Mouse (Mus musculus): ENCODE measurements around the gene Rars2. TPM values are rescaled to one million over a fixed set of nuclear protein-coding genes. Genes with fewer than 3 reads are reported as not detected.
"Not testable (repeated sequence)": the region's sequence is repeated elsewhere in the genome, so short reads cannot be mapped to it uniquely, and the experiment has no call there.

The Rars2 gene
- total RNA-seq (2014; rRNA removed) (24.1 and 26.7 TPM in 2 replicates), polyA plus RNA-seq (2015; fragmentation: Nextera tagmentation; extraction: Ambion mirVana) (43.0 and 44.9 TPM in 2 replicates)

DNA sequence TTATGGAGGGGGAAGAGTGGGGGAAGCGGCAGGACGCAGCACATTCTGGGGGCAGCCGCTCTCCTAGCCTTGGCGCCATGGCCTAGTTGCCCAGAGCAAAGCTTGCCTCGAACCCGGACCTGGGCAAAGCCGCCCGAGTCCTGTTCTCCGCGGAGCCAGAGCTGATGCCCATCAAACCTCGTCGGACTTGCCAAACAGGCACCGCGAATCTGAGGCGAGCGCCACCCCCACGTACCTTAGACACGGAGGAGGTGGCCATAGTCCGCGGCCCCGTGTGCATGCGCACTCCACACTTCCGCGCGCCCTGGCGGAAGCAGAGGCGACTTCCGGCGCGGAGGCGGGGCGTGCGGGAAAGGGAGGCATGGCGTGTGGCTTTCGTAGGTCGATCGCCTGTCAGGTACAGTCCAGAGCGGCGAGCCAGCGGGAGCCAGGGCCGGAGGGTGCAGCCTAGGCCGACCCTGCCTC lies at the start of gene Rars2, which contains the start of gene Orc3:
Gene Rars2, plus strand, starts transcription at position 328 of the 465 bp plus-strand sequence.
Gene Orc3, minus strand, starts transcription at position 315 of the 465 bp plus-strand sequence.
- H3K9me3 ChIP-seq (ENCODE audit: low read length) = no peaks in the 10 kb centered on the region
- no peaks in the 10 kb centered on the region for H3K27me3 ChIP-seq (ENCODE audit: insufficient read depth, low read length)
- H3K4me2 ChIP-seq (ENCODE audit: low read depth, low read length, poor library complexity, severe bottlenecking) = peak within 1 kb of the TSS; percentile 82
- ATAC-seq (ENCODE audit: low FRiP score) (peak; percentile 98), DNase-seq (ENCODE audit: low spot score) (peak; percentile 89)
- peak within 1 kb of the TSS; percentile 88 for H3K27ac ChIP-seq (ENCODE audit: low read depth, low read length)
- H3K9ac ChIP-seq (replicated peaks; ENCODE audit: low read length, poor library complexity, severe bottlenecking) = peak within 1 kb of the TSS; percentile 71
- peaks cover 13% of the 10 kb centered on the region for H3K4me1 ChIP-seq (ENCODE audit: insufficient read depth, low read length)
- under 1% methylated on average over 38 of the region's 42 CpGs for WGBS
- H3K4me3 ChIP-seq (ENCODE audit: low read depth, low read length) = peak within 1 kb of the TSS; percentile 67
- peak; percentile 55 for TF ChIP-seq CTCF (IDR thresholded peaks at IDR 0.05)
- H3K36me3 ChIP-seq (ENCODE audit: insufficient read depth, low read length) = peaks cover 1% of the 10 kb centered on the region; the same call in 1 of the 2 replicates

DNA sequence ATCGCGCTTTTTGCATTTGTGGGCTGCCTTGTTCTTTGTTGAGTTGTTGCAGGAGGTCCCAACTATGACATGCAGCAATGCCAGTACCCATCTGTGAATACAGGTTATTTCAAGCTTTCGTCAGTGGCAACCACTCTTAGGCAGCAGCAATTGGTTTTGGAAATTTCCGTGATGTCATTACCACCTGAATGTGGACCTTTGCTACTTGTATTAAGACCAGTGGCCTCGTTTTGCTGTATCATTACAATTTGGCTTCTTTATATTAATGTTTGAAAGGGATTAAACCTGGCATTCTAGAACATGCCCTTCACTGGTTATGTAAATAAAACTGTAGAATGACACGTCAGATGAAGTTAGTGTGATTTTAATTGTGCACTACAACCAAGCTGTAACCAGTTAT lies 48.5 kb upstream of the Rars2 start:
- DNase-seq (ENCODE audit: low spot score) = no peak
- Histone ChIP-seq H3K27ac (ENCODE audit: low read depth, low read length) (no peak overlapping the region), H3K27me3 (ENCODE audit: insufficient read depth, low read length) (no peaks in the 10 kb centered on the region), H3K4me3 (ENCODE audit: low read depth, low read length) (no peak overlapping the region), H3K9ac (replicated peaks; ENCODE audit: low read length, poor library complexity, severe bottlenecking) (no peak overlapping the region), H3K4me2 (ENCODE audit: low read depth, low read length, poor library complexity, severe bottlenecking) (no peak overlapping the region), H3K9me3 (ENCODE audit: low read length) (no peaks in the 10 kb centered on the region), H3K36me3 (ENCODE audit: insufficient read depth, low read length) (peaks cover 17% of the 10 kb centered on the region), H3K4me1 (ENCODE audit: insufficient read depth, low read length) (no peaks in the 10 kb centered on the region)
- no peak for ATAC-seq (ENCODE audit: low FRiP score)
- no peak for TF ChIP-seq CTCF (IDR thresholded peaks at IDR 0.05)
- 92% methylated on average over 6 of the region's 6 CpGs for WGBS

DNA sequence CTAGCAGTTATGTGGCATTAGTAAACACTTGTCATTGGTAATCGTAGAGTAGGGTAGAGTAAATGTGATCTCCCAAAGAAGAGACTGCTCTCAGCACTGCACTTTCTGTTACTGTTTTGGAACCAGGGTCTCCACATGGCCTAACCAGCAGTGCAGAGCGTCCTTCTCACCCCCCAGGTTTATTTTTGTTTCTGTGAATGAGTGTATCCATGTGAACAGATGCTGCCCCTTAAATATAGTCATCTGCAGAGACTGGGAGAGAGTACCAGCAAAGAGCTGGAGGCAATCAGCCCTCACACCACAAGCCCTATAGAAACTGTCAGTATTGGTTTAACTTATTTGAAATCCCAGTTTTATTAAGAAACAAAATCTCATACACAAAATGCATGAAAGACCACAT lies 41.9 kb upstream of the Rars2 start:
- no peak for TF ChIP-seq CTCF (IDR thresholded peaks at IDR 0.05)
- DNase-seq (ENCODE audit: low spot score) = no peak
- no peak overlapping the region for H3K4me3 ChIP-seq (ENCODE audit: low read depth, low read length)
- no peak overlapping the region for H3K27ac ChIP-seq (ENCODE audit: low read depth, low read length)
- no peak overlapping the region for H3K4me2 ChIP-seq (ENCODE audit: low read depth, low read length, poor library complexity, severe bottlenecking)
- H3K27me3 ChIP-seq (ENCODE audit: insufficient read depth, low read length) = no peaks in the 10 kb centered on the region
- H3K36me3 ChIP-seq (ENCODE audit: insufficient read depth, low read length) = peaks cover 37% of the 10 kb centered on the region; the same call in 1 of the 2 replicates
- H3K4me1 ChIP-seq (ENCODE audit: insufficient read depth, low read length) = no peaks in the 10 kb centered on the region
- no peaks in the 10 kb centered on the region for H3K9me3 ChIP-seq (ENCODE audit: low read length)
- no peak for ATAC-seq (ENCODE audit: low FRiP score)
- H3K9ac ChIP-seq (replicated peaks; ENCODE audit: low read length, poor library complexity, severe bottlenecking) = no peak overlapping the region
- 81% methylated on average over 2 of the region's 2 CpGs for WGBS

DNA sequence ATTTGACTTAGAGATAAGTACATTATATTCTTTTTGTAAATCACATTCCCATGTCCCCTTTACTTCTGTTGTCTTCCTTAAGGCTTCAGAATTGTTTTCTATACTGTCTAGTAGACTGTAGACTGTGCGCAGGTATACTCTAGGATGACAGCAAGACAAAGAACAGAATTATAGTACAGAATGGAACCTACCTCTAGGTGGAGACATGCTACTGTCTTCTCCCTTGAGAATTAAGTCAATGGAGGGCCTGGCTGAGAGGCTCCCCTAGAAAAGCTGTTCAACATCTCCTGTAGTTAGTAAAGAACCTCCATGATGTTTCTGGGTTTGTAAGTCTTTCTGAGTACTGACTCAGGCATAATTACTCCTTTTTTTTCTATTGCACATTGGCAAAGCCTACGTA lies 37.7 kb upstream of the Rars2 start:
- DNase-seq (ENCODE audit: low spot score) (no peak), ATAC-seq (ENCODE audit: low FRiP score) (no peak)
- no peak overlapping the region for H3K27ac ChIP-seq (ENCODE audit: low read depth, low read length)
- H3K9ac ChIP-seq (replicated peaks; ENCODE audit: low read length, poor library complexity, severe bottlenecking) = no peak overlapping the region
- H3K36me3 ChIP-seq (ENCODE audit: insufficient read depth, low read length) = peaks cover 40% of the 10 kb centered on the region
- peak; percentile 56 for TF ChIP-seq CTCF (IDR thresholded peaks at IDR 0.05)
- no peak overlapping the region for H3K4me2 ChIP-seq (ENCODE audit: low read depth, low read length, poor library complexity, severe bottlenecking)
- H3K27me3 ChIP-seq (ENCODE audit: insufficient read depth, low read length) = no peaks in the 10 kb centered on the region
- 90% methylated on average over 2 of the region's 2 CpGs for WGBS
- no peaks in the 10 kb centered on the region for H3K4me1 ChIP-seq (ENCODE audit: insufficient read depth, low read length)
- no peaks in the 10 kb centered on the region for H3K9me3 ChIP-seq (ENCODE audit: low read length)
- H3K4me3 ChIP-seq (ENCODE audit: low read depth, low read length) = no peak overlapping the region

DNA sequence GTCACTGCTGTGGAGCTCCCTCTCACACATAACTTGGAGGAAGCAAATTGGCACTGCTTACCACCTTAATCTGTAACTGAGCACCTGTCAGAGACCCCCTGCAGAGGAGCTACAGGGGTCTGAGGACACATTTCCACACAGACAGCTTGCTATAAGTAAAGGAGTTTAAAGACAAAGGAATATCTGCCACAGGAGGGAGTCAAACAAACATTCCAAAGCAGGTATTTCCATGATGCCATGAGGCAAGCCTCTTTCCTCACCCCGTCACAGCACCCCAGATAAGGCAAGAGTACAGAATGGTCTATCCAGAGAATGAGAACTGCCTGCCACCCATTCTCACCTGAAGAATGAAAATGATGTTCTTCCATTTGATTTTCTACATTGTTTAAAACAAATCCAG lies 35.5 kb upstream of the Rars2 start:
- no peak for TF ChIP-seq CTCF (IDR thresholded peaks at IDR 0.05)
- Histone ChIP-seq H3K9ac (replicated peaks; ENCODE audit: low read length, poor library complexity, severe bottlenecking) (no peak overlapping the region), H3K27me3 (ENCODE audit: insufficient read depth, low read length) (no peaks in the 10 kb centered on the region), H3K36me3 (ENCODE audit: insufficient read depth, low read length) (peaks cover 49% of the 10 kb centered on the region), H3K9me3 (ENCODE audit: low read length) (no peaks in the 10 kb centered on the region), H3K4me3 (ENCODE audit: low read depth, low read length) (no peak overlapping the region), H3K4me2 (ENCODE audit: low read depth, low read length, poor library complexity, severe bottlenecking) (no peak overlapping the region), H3K4me1 (ENCODE audit: insufficient read depth, low read length) (no peaks in the 10 kb centered on the region), H3K27ac (ENCODE audit: low read depth, low read length) (no peak overlapping the region)
- DNase-seq (ENCODE audit: low spot score) (no peak), ATAC-seq (ENCODE audit: low FRiP score) (no peak)
- WGBS = 81% methylated on average over 1 of the region's 1 CpGs

DNA sequence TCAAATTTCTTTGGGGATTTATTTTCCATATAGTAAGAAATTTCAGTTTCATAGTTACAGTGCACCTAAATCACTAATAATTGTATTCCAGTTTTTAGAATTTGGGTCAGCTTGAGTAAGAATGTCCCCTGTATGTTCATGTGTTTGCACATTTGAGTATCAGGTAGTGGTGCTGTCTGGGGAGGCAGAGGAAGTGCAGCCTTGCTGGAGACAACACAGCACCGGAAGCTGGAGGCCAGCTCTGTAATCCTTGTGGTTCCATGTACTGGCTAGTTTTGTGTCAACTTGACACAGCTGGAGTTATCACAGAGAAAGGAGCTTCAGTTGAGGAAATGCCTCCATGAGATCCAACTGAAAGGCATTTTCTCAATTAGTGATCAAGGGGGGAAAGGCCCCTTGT lies 33.3 kb upstream of the Rars2 start:
- H3K9me3 ChIP-seq (ENCODE audit: low read length); H3K27ac ChIP-seq (ENCODE audit: low read depth, low read length); H3K27me3 ChIP-seq (ENCODE audit: insufficient read depth, low read length); H3K9ac ChIP-seq (replicated peaks; ENCODE audit: low read length, poor library complexity, severe bottlenecking); H3K4me3 ChIP-seq (ENCODE audit: low read depth, low read length); H3K4me1 ChIP-seq (ENCODE audit: insufficient read depth, low read length); H3K4me2 ChIP-seq (ENCODE audit: low read depth, low read length, poor library complexity, severe bottlenecking); DNase-seq (ENCODE audit: low spot score); ATAC-seq (ENCODE audit: low FRiP score): not testable (repeated sequence)
- WGBS = 65% methylated on average over 1 of the region's 1 CpGs
- peaks cover 39% of the 10 kb centered on the region for H3K36me3 ChIP-seq (ENCODE audit: insufficient read depth, low read length)

All from midbrain, postnatal 0 days (tissue).